Mouse (Mus musculus) forebrain, embryonic 16.5 days (tissue): ENCODE results near the gene Tmem120b. TPM values are rescaled to one million over a fixed set of nuclear protein-coding genes. Genes with fewer than 3 reads are reported as not detected.

Experiments
- ATAC-seq: fragments of 200-750 bp; cut with Nextera tagmentation; 2 replicates; pipeline ENCODE4 v1.8.0; 2017; ENCODE audit warnings: mild to moderate bottlenecking, moderate library complexity
- H3K27ac ChIP-seq: fragments of 300-500 bp; sonication (generic); 2 replicates; pipeline ENCODE4 v1.5.1; 2014; ENCODE audit warnings: low read length, control low read depth
- H3K27me3 ChIP-seq: fragments of 300-500 bp; sonication (generic); replicated peaks from 2 replicates; pipeline ENCODE4 v1.6.1; 2014; ENCODE audit warnings: low read length; ENCODE audit not compliant: control insufficient read depth, insufficient read depth
- H3K36me3 ChIP-seq: fragments of 300-500 bp; sonication (generic); 2 replicates; pipeline ENCODE4 v1.6.1; 2014; ENCODE audit not compliant: control insufficient read depth, insufficient read depth
- H3K4me1 ChIP-seq: fragments of 300-500 bp; sonication (generic); replicated peaks from 2 replicates; pipeline ENCODE4 v1.6.1; 2014; ENCODE audit warnings: low read length; ENCODE audit not compliant: control insufficient read depth, insufficient read depth
- H3K4me2 ChIP-seq: fragments of 300-500 bp; sonication (generic); 2 replicates; pipeline ENCODE4 v1.6.1; 2014; ENCODE audit warnings: mild to moderate bottlenecking, low read length, control low read depth
- H3K4me3 ChIP-seq: fragments of 300-500 bp; sonication (generic); replicated peaks from 2 replicates; pipeline ENCODE4 v1.5.1; 2014; ENCODE audit warnings: mild to moderate bottlenecking, low read length, control low read depth
- H3K9ac ChIP-seq: fragments of 300-500 bp; sonication (generic); replicated peaks from 2 replicates; pipeline ENCODE4 v1.6.1; 2014; ENCODE audit warnings: low read depth, low read length, control low read depth
- H3K9me3 ChIP-seq: fragments of 300-500 bp; sonication (generic); 2 replicates; pipeline ENCODE4 v1.6.1; 2016; ENCODE audit warnings: low read length; ENCODE audit not compliant: control insufficient read depth
- WGBS: fragments of 180-500 bp; shearing (Covaris S2); extraction: QIAGEN DNeasy Blood & Tissue Kit; methylation state at CpG from one replicate; pipeline ENCODE4 v1.1.7; 2014; 5-methylcytosine and 5-hydroxymethylcytosine counted together
- polyA plus RNA-seq: library from polyadenylated mRNA; unstranded; fragments of >200 nt; fragmentation: Nextera tagmentation; extraction: Ambion mirVana; gene quantifications from 2 replicates; pipeline ENCODE4 v1.2.1, GENCODE M21; 2015

Tmem120b gene
- polyA plus RNA-seq: 18.6 and 19.3 TPM in 2 replicates

GRCm38 (mm10) chr5:123068115-123068514, at the start of gene Tmem120b:
Gene Tmem120b, plus strand, starts transcription at chr5:123068415.
- no peak for ATAC-seq
- Histone ChIP-seq H3K4me2 (no peak within 1 kb of the TSS), H3K9ac (no peak within 1 kb of the TSS), H3K4me1 (no peaks in the 10 kb centered on the region), H3K36me3 (no peaks in the 10 kb centered on the region), H3K27me3 (no peaks in the 10 kb centered on the region), H3K9me3 (no peaks in the 10 kb centered on the region), H3K4me3 (no peak within 1 kb of the TSS), H3K27ac (no peak within 1 kb of the TSS)
- 89% methylated on average over 12 of the region's 12 CpGs for WGBS

- peaks cover 36% of the 10 kb centered on the region for H3K4me1 ChIP-seq
- no peaks in the 10 kb centered on the region for H3K9me3 ChIP-seq
- no peak overlapping the region for H3K4me3 ChIP-seq
- H3K9ac ChIP-seq: no peak overlapping the region
- WGBS: 27% methylated on average over 10 of the region's 10 CpGs
- peak overlapping the region; percentile 57 for H3K27ac ChIP-seq
- H3K36me3 ChIP-seq: no peaks in the 10 kb centered on the region
- ATAC-seq: peak; percentile 41
- peak overlapping the region; percentile 13; the same call in 1 of the 2 replicates for H3K4me2 ChIP-seq
- no peaks in the 10 kb centered on the region for H3K27me3 ChIP-seq
These were observed 48.7 kb upstream of the Tmem120b start for GRCm38 (mm10) chr5:123019336-123020016.

GRCm38 (mm10) chr5:123020426-123020825, 47.8 kb upstream of the Tmem120b start:
- Histone ChIP-seq H3K9ac (no peak overlapping the region), H3K9me3 (no peaks in the 10 kb centered on the region), H3K27ac (no peak overlapping the region; the same call in 1 of the 2 replicates), H3K4me2 (no peak overlapping the region), H3K36me3 (no peaks in the 10 kb centered on the region), H3K4me3 (no peak overlapping the region), H3K4me1 (peaks cover 33% of the 10 kb centered on the region), H3K27me3 (no peaks in the 10 kb centered on the region)
- 90% methylated on average over 5 of the region's 5 CpGs for WGBS
- ATAC-seq: no peak

- 95% methylated on average over 7 of the region's 7 CpGs for WGBS
- Histone ChIP-seq H3K9ac (no peak overlapping the region), H3K9me3 (no peaks in the 10 kb centered on the region), H3K36me3 (no peaks in the 10 kb centered on the region), H3K4me1 (peaks cover 23% of the 10 kb centered on the region), H3K27ac (no peak overlapping the region), H3K27me3 (no peaks in the 10 kb centered on the region), H3K4me3 (no peak overlapping the region), H3K4me2 (no peak overlapping the region)
- ATAC-seq: no peak
These were observed 46.8 kb upstream of the Tmem120b start for GRCm38 (mm10) chr5:123021438-123021837.

GRCm38 (mm10) chr5:123023049-123023448, 45.2 kb upstream of the Tmem120b start:
- H3K4me1 ChIP-seq: peaks cover 21% of the 10 kb centered on the region
- no peaks in the 10 kb centered on the region for H3K36me3 ChIP-seq
- H3K9me3 ChIP-seq: no peaks in the 10 kb centered on the region
- ATAC-seq: no peak
- no peak overlapping the region for H3K27ac ChIP-seq
- 80% methylated on average over 6 of the region's 6 CpGs for WGBS
- H3K27me3 ChIP-seq: no peaks in the 10 kb centered on the region
- no peak overlapping the region for H3K4me3 ChIP-seq
- H3K4me2 ChIP-seq: no peak overlapping the region
- H3K9ac ChIP-seq: no peak overlapping the region

- H3K4me2 ChIP-seq: no peak overlapping the region
- no peak overlapping the region for H3K9ac ChIP-seq
- peaks cover 10% of the 10 kb centered on the region for H3K4me1 ChIP-seq
- no peaks in the 10 kb centered on the region for H3K36me3 ChIP-seq
- H3K27me3 ChIP-seq: no peaks in the 10 kb centered on the region
- H3K27ac ChIP-seq: no peak overlapping the region
- no peaks in the 10 kb centered on the region for H3K9me3 ChIP-seq
- ATAC-seq: no peak
- H3K4me3 ChIP-seq: no peak overlapping the region
- 95% methylated on average over 6 of the region's 6 CpGs for WGBS
These were observed 43.9 kb upstream of the Tmem120b start for GRCm38 (mm10) chr5:123024312-123024711.

- H3K4me1 ChIP-seq: peaks cover 2% of the 10 kb centered on the region
- no peak overlapping the region for H3K4me3 ChIP-seq
- peaks cover 3% of the 10 kb centered on the region; the same call in 1 of the 2 replicates for H3K36me3 ChIP-seq
- no peak overlapping the region for H3K9ac ChIP-seq
- 88% methylated on average over 9 of the region's 9 CpGs for whole genome bisulfite sequencing
- no peak for ATAC-seq
- no peak overlapping the region for H3K4me2 ChIP-seq
- H3K27me3 ChIP-seq: no peaks in the 10 kb centered on the region
- no peaks in the 10 kb centered on the region for H3K9me3 ChIP-seq
- H3K27ac ChIP-seq: no peak overlapping the region
These were observed 43.1 kb upstream of the Tmem120b start for GRCm38 (mm10) chr5:123024965-123025573.

- Histone ChIP-seq H3K9me3 (no peaks in the 10 kb centered on the region), H3K27me3 (no peaks in the 10 kb centered on the region), H3K27ac (no peak overlapping the region), H3K4me1 (0 out of 2 replicates have a peak, but pooled peaks cover 2% of the 10 kb centered on the region), H3K4me3 (no peak overlapping the region), H3K36me3 (peaks cover 3% of the 10 kb centered on the region; the same call in 1 of the 2 replicates), H3K9ac (no peak overlapping the region), H3K4me2 (no peak overlapping the region)
- no peak for ATAC-seq
- 61% methylated on average over 6 of the region's 6 CpGs for WGBS
These were observed 41.8 kb upstream of the Tmem120b start for GRCm38 (mm10) chr5:123026414-123026813.

- no peak for ATAC-seq
- H3K27me3 ChIP-seq: no peaks in the 10 kb centered on the region
- no peak overlapping the region for H3K9ac ChIP-seq
- H3K4me2 ChIP-seq: no peak overlapping the region
- 0 out of 2 replicates have a peak, but pooled peaks cover 2% of the 10 kb centered on the region for H3K4me1 ChIP-seq
- no peak overlapping the region for H3K27ac ChIP-seq
- H3K9me3 ChIP-seq: no peaks in the 10 kb centered on the region
- peaks cover 3% of the 10 kb centered on the region; the same call in 1 of the 2 replicates for H3K36me3 ChIP-seq
- 65% methylated on average over 6 of the region's 6 CpGs for WGBS
- no peak overlapping the region for H3K4me3 ChIP-seq
These were observed 40.8 kb upstream of the Tmem120b start for GRCm38 (mm10) chr5:123027436-123027835.
